Mouse (Mus musculus) CH12.LX (cell line): ENCODE measurements around the gene Dnajc6. TPM values are rescaled to one million over a fixed set of nuclear protein-coding genes. Genes with fewer than 3 reads are reported as not detected.
A peak's percentile ranks its signal among the peaks of the same experiment; 100 is the strongest.

Source experiments
- DNase-seq: peaks from one replicate; pipeline ENCODE4 v3.0.0-alpha.2; 2013; ENCODE audit errors: extremely low read depth
- H3K27ac ChIP-seq: 2 replicates; pipeline ENCODE4 v1.5.1; 2012; ENCODE audit warnings: low read depth, mild to moderate bottlenecking, control low read depth, moderate library complexity; ENCODE audit not compliant: insufficient read depth
- H3K27me3 ChIP-seq: replicated peaks from 2 replicates; pipeline ENCODE3; 2012; ENCODE audit warnings: inconsistent platforms
- H3K36me3 ChIP-seq, 2 experiments: replicated peaks in 1 of 2; 2 replicates each; pipeline versions ENCODE3 to v1.6.1; 2012; ENCODE audit warnings: inconsistent platforms in 1 of 2, low read length in 1 of 2, mild to moderate bottlenecking in 1 of 2, mixed read lengths in 1 of 2, moderate library complexity in 1 of 2; ENCODE audit not compliant: control insufficient read depth in 1 of 2, insufficient read depth in 1 of 2
- H3K4me1 ChIP-seq, 2 experiments: 2 replicates each; pipeline ENCODE4 v1.6.1; 2012; ENCODE audit warnings: inconsistent platforms in 1 of 2, moderate library complexity in 1 of 2; ENCODE audit not compliant: insufficient read depth in 2 of 2, control insufficient read depth in 1 of 2
- H3K4me2 ChIP-seq: 2 replicates; pipeline ENCODE4 v1.6.1; 2012; ENCODE audit warnings: low read depth, mild to moderate bottlenecking, control low read depth; ENCODE audit not compliant: poor library complexity, insufficient read depth, severe bottlenecking
- H3K4me3 ChIP-seq, 3 experiments: fragments of 150-350 bp in 1 of 3; sonication (generic) in 1 of 3; replicated peaks in 1 of 3; 2 replicates each; pipeline versions ENCODE3 to v1.5.1; 2011 to 2012; ENCODE audit warnings: low read depth in 2 of 3, low read length in 2 of 3, mild to moderate bottlenecking in 2 of 3, moderate library complexity in 2 of 3, control low read depth in 1 of 3, improper control_type of control experiment in 1 of 3, inconsistent platforms in 1 of 3, mixed read lengths in 1 of 3; ENCODE audit not compliant: poor library complexity in 1 of 3
- H3K79me2 ChIP-seq: replicated peaks from 2 replicates; pipeline ENCODE4 v1.6.1; 2012; ENCODE audit warnings: mild to moderate bottlenecking, moderate library complexity; ENCODE audit not compliant: control insufficient read depth, poor library complexity, insufficient read depth, severe bottlenecking; ENCODE audit errors: extremely low read depth
- H3K9ac ChIP-seq: 2 replicates; pipeline ENCODE4 v1.6.1; 2012; ENCODE audit warnings: low read depth, mild to moderate bottlenecking, control low read depth, moderate library complexity; ENCODE audit not compliant: insufficient read depth
- H3K9me3 ChIP-seq: replicated peaks from 2 replicates; pipeline ENCODE3; 2012; ENCODE audit warnings: low read length, inconsistent platforms, mixed read lengths
- CTCF ChIP-seq, 2 experiments: IDR thresholded peaks in 1 of 2; conservative IDR thresholded peaks in 1 of 2; 2 replicates each; pipeline ENCODE4 v1.5.1; 2011 to 2012; ENCODE audit warnings: low read depth in 2 of 2, low read length in 2 of 2, improper control_type of control experiment in 1 of 2, inconsistent platforms in 1 of 2, mild to moderate bottlenecking in 1 of 2, moderate library complexity in 1 of 2
- E2F4 ChIP-seq: IDR thresholded peaks from 2 replicates; pipeline ENCODE4 v1.6.1; 2011; ENCODE audit warnings: low read depth, low read length, improper control_type of control experiment; ENCODE audit not compliant: insufficient replicate concordance
- ELF1 ChIP-seq: IDR thresholded peaks from 2 replicates; pipeline ENCODE4 v1.6.1; 2014; ENCODE audit warnings: low read depth, mild to moderate bottlenecking, inconsistent platforms, low read length, improper control_type of control experiment
- ETS1 ChIP-seq: conservative IDR thresholded peaks from 2 replicates; pipeline ENCODE4 v1.6.1; 2012; ENCODE audit warnings: low read depth, mild to moderate bottlenecking, inconsistent platforms, low read length, improper control_type of control experiment, moderate library complexity
- IRF4 ChIP-seq: IDR thresholded peaks from 2 replicates; pipeline ENCODE4 v1.6.1; 2014; ENCODE audit warnings: low read depth, mild to moderate bottlenecking, inconsistent platforms, low read length, improper control_type of control experiment
- MAZ ChIP-seq: IDR thresholded peaks from 2 replicates; pipeline ENCODE4 v1.6.1; 2012; ENCODE audit warnings: low read depth, mild to moderate bottlenecking, inconsistent platforms, low read length, improper control_type of control experiment, moderate library complexity
- RAD21 ChIP-seq: IDR thresholded peaks from 2 replicates; pipeline ENCODE4 v1.6.1; 2011; ENCODE audit warnings: low read depth, mild to moderate bottlenecking, low read length, improper control_type of control experiment, moderate library complexity
- RCOR1 ChIP-seq: conservative IDR thresholded peaks from 2 replicates; pipeline ENCODE4 v1.6.1; 2012; ENCODE audit warnings: low read depth, mild to moderate bottlenecking, inconsistent platforms, low read length, improper control_type of control experiment
- SMC3 ChIP-seq: IDR thresholded peaks from 2 replicates; pipeline ENCODE4 v1.6.1; 2011; ENCODE audit warnings: low read depth, low read length, improper control_type of control experiment
- UBTF ChIP-seq: IDR thresholded peaks from 2 replicates; pipeline ENCODE4 v1.6.1; 2012; ENCODE audit warnings: low read depth, mild to moderate bottlenecking, inconsistent platforms, low read length, improper control_type of control experiment, moderate library complexity
- USF1 ChIP-seq: IDR thresholded peaks from 2 replicates; pipeline ENCODE4 v1.6.1; 2014; ENCODE audit warnings: low read depth, mild to moderate bottlenecking, inconsistent platforms, low read length, improper control_type of control experiment
- USF2 ChIP-seq: conservative IDR thresholded peaks from 2 replicates; pipeline ENCODE4 v1.6.1; 2011; ENCODE audit warnings: low read depth, low read length, improper control_type of control experiment
- ZC3H11A ChIP-seq: IDR thresholded peaks from 2 replicates; pipeline ENCODE4 v1.6.1; 2012; ENCODE audit warnings: low read depth, mild to moderate bottlenecking, inconsistent platforms, low read length, improper control_type of control experiment
- ZKSCAN1 ChIP-seq: IDR thresholded peaks from 2 replicates; pipeline ENCODE4 v1.6.1; 2012; ENCODE audit warnings: low read depth, inconsistent platforms, low read length, improper control_type of control experiment, borderline replicate concordance
- ZMIZ1 ChIP-seq: IDR thresholded peaks from 2 replicates; pipeline ENCODE4 v1.6.1; 2012; ENCODE audit warnings: low read depth, mild to moderate bottlenecking, inconsistent platforms, low read length, improper control_type of control experiment
- dilution Hi-C: fragments of 300-500 bp; cut with MboI; formaldehyde crosslinking; loops from 2 replicates; pipeline ENCODE4 v1.14.3; 2020; ENCODE audit warnings: low sequenced_read_pairs; ENCODE audit not compliant: extremely low pct_unique_long_range_greater_than_20kb, extremely low pct_ligation_motif_present
- in situ Hi-C: fragments of 300-500 bp; cut with MboI; formaldehyde crosslinking; loops from 3 replicates; pipeline ENCODE4 v1.14.3; 2019; ENCODE audit warnings: low sequenced_read_pairs, low pct_ligation_motif_present, low pct_unique_long_range_greater_than_20kb, mixed read lengths
- polyA plus RNA-seq: library from polyadenylated mRNA; unstranded; fragments of >175 nt; gene quantifications from 2 replicates; pipeline ENCODE4 v1.2.1, GENCODE M21; 2012; ENCODE audit warnings: low read depth; ENCODE audit not compliant: insufficient read length
- total RNA-seq, 2 experiments: library from RNA; depleted of rRNA; stranded (reverse); fragments of 300-350 nt in 1 of 2; fragments of >200 nt in 1 of 2; gene quantifications; 2 replicates each; pipeline ENCODE4 v1.2.3; 2012 to 2014

Dnajc6 gene
- total and polyA plus RNA-seq, 3 experiments = not detected

DNA sequence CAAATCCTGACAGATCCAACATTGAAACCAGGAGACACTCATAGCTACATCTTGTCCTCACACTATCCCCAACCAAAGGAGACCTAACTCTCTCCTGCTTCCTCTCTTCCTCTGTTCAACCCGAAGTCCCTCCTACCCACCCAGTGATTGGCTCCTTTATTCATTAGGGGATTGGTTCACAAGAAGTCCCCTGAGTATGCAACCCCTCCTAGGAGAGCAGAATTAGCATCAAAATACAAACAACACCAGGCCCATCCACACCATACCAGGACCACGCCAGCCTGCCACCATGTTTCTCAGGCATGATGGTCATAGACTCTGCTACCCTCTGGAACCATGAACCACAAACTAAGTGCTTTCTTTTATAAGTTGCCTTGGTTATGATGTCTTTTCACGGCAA lies 96.0 kb downstream of the Dnajc6 start:
- Histone ChIP-seq H3K4me3 (no peak overlapping the region), H3K79me2 (no peaks in the 10 kb centered on the region), H3K27me3 (no peaks in the 10 kb centered on the region), H3K4me1 (no peaks in the 10 kb centered on the region), H3K9me3 (peaks cover 2% of the 10 kb centered on the region), H3K36me3 (no peaks in the 10 kb centered on the region), H3K4me2 (no peak overlapping the region), H3K9ac (no peak overlapping the region), H3K27ac (no peak overlapping the region)
- no peak for DNase-seq
- in situ Hi-C loops = no loop called here
- dilution Hi-C loops = no loop called here
- no peak for TF ChIP-seq USF2
- TF ChIP-seq USF1 = no peak
- no peak for TF ChIP-seq IRF4
- TF ChIP-seq ZC3H11A = no peak
- TF ChIP-seq UBTF = no peak
- TF ChIP-seq ETS1 = no peak
- no peak for TF ChIP-seq RAD21
- TF ChIP-seq E2F4 = no peak
- no peak for TF ChIP-seq ELF1
- no peak for TF ChIP-seq SMC3
- no peak for TF ChIP-seq ZKSCAN1
- TF ChIP-seq ZMIZ1 = no peak
- no peak for TF ChIP-seq RCOR1
- no peak for TF ChIP-seq MAZ

- H3K9me3 ChIP-seq = no peaks in the 10 kb centered on the region
- no peaks in the 10 kb centered on the region for H3K79me2 ChIP-seq
- H3K27ac ChIP-seq = no peak overlapping the region
- no peak overlapping the region for H3K4me2 ChIP-seq
- H3K4me3 ChIP-seq = no peak overlapping the region
- no peaks in the 10 kb centered on the region for H3K36me3 ChIP-seq
- H3K27me3 ChIP-seq = no peaks in the 10 kb centered on the region
- H3K4me1 ChIP-seq = no peaks in the 10 kb centered on the region
- dilution Hi-C loops = no loop called here
- no peak overlapping the region for H3K9ac ChIP-seq
- in situ Hi-C loops = no loop called here
- TF ChIP-seq IRF4 (no peak), ZC3H11A (0 out of 2 replicates have a peak, but pooled peaks have one; percentile 8), SMC3 (peak; percentile 77), RAD21 (peak; percentile 60), CTCF (conservative IDR thresholded peaks at IDR 0.05 in 1 of 2, IDR thresholded peaks at IDR 0.05 in 1 of 2; ENCODE audit: low read depth in 2 of 2, low read length in 2 of 2) (peak; percentile 29 to 71; a peak in 3 of 4 replicates)
- TF ChIP-seq, all 38 proteins: peak for 4
- peak; percentile 41 for DNase-seq
Observed at GRCm38 (mm10) chr4:101601758-101602157, 105.3 kb downstream of the Dnajc6 start.
